Mouse (Mus musculus): ENCODE measurements at regions not wholly inside any gene's neighbourhood (a gene's known extent, or its start where the extent isn't known, plus 50 kb on each side); places are given as distances from the start of the nearest gene placed in this dataset.

DNA sequence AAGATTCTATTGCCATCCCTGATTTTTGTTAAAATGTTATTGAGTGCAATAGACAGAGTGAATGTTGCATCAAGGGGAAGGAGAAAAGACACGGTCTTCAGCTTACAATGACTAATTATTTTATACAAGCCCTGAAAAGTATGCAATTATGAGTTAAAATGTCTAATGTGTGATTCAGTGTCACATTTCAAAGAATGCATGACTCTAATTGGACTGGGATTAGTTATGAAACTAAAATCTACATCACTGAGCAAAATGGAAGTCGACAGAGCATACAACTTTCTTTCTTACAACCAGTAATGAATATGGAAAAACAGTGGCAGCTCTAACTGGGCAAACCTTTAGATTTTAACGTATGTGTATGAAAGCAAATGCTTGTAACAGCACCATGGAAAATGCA is 470.2 kb downstream of the Cylc2 start:
- Histone ChIP-seq H3K36me3 (ENCODE audit: control insufficient read depth, insufficient read depth, low read length) (no peaks in the 10 kb centered on the region), H3K4me3 (replicated peaks; ENCODE audit: low read length) (no peak overlapping the region), H3K9ac (ENCODE audit: low read depth, low read length, severe bottlenecking) (no peak overlapping the region), H3K27ac (replicated peaks; ENCODE audit: low read depth, low read length) (no peak overlapping the region), H3K27me3 (ENCODE audit: control insufficient read depth, insufficient read depth, low read length) (no peaks in the 10 kb centered on the region), H3K4me1 (ENCODE audit: control insufficient read depth, insufficient read depth, low read length) (no peaks in the 10 kb centered on the region), H3K4me2 (replicated peaks; ENCODE audit: low read depth, low read length, severe bottlenecking) (no peak overlapping the region), H3K9me3 (ENCODE audit: control insufficient read depth, low read length) (no peaks in the 10 kb centered on the region)
- no peak for DNase-seq (ENCODE audit: low spot score)
- 82% methylated on average over 3 of the region's 3 CpGs for WGBS
- no peak for TF ChIP-seq POLR2A (IDR thresholded peaks at IDR 0.05; ENCODE audit: borderline replicate concordance, extremely low read depth, insufficient read depth, insufficient read length)
- no peak for ATAC-seq (ENCODE audit: low FRiP score, low read depth)

Measured in limb, embryonic 14.5 days (tissue).